Mouse (Mus musculus) heart, postnatal 25 days (tissue): ENCODE results near the gene Shisa3. TPM values are rescaled to one million over a fixed set of nuclear protein-coding genes. Genes with fewer than 3 reads are reported as not detected.

Experiments used
- DNase-seq: peaks from one replicate; pipeline ENCODE4 v3.0.0; 2022; ENCODE audit warnings: low spot score
- intact Hi-C: fragments of 180-260 bp; cut with DNase I; formaldehyde crosslinking; loops from one replicate; pipeline ENCODE4 v1.15.1; 2025
- total RNA-seq, 2 experiments: library from RNA; stranded (reverse); gene quantifications; 2 replicates each; pipeline ENCODE4 v1.2.3; 2021

The Shisa3 gene
- total RNA-seq, 2 experiments from 2014 or later = 0.64 to 1.0 TPM

- intact Hi-C loops = no loop called here
- no peak for DNase-seq
Observed at GRCm38 (mm10) chr5:67631261-67631660, 23.6 kb downstream of the Shisa3 start.

DNA sequence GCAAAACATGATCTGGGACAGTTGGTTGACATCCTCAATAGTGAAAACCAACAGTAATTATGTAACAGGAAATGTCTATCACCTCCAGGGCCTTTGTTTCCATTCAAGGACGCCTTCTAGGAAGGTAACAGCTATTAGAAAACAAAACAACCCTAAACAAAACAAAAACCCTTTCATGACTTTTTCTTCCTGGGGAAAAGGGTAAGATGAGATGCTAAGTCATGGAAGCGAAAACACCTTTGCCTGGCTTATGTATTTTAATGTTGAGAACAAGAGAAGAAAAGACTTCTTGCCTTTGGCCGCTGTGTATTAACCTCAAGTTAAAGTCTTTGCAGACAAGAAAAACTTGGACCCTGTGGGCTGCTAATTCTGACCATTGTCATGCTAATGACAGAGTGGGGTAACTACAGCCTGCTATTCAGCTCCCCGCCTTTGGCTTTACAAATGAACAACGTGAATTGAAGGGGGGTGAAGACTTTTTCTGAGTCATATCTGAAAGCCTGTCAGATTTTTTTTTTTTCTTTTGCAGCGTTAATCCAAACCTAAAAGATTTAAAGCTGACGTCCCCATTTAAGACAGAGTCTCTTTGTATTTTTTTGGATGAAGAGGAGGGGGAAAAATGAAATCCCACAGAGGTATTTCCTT lies 25.6 kb downstream of the Shisa3 start:
- intact Hi-C loops = no loop called here
- DNase-seq = no peak

- DNase-seq = no peak
- intact Hi-C loops = no loop called here
Observed at GRCm38 (mm10) chr5:67633831-67634268, 26.2 kb downstream of the Shisa3 start.

DNA sequence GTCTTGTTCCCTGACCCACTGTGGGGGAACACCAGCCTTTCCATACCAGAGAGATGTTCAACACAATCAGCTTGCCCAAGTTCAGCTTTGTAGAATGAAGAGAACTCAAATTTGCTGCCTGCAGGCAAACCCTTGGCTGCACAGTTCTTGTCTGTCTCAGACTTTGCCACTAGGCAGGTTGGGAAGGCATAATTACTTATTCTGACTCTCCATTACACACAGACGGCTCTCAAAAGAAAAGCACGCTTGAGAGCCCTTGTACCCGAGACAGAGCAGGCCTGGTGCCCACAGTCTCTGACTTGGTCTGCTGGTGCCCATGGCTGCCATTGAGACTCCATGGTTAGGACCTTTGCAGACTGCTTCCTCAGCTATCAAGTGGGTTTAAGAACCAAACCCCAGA lies 26.7 kb downstream of the Shisa3 start:
- DNase-seq = no peak
- intact Hi-C loops = no loop called here

DNA sequence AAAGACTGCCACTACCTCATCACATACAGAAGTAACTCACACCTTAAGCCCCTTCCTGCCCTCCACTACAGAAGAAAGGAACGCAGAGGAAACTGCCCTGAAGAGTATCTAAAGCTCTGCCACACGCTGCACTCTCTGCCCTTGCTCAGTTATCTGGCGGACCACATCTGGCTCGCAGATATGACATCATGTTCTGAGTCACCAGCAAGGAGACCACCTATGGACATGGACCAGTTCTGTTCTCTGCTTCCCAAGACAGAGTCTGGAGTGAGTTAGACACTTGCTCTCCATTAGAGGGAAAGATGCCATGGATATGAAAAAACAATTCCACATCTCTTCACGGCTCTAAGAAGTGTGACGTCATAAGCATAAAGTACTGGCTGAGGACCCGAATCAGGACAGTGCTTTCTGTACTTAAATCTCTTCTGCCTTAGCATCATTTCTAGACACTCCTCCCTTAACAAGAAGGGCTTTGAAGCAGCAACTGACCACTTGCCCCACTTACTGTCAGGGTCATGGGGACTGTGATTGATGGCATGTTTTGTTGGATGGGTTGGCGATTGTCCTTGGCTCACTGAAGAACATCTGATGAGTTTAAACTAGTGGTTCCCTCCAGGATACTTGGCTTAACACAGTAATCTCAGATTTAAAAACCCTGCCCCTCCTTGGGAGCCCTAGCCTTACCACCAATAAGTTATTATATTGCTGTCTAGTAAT lies 33.1 kb downstream of the Shisa3 start:
- no peak for DNase-seq
- intact Hi-C loops = no loop called here

DNA sequence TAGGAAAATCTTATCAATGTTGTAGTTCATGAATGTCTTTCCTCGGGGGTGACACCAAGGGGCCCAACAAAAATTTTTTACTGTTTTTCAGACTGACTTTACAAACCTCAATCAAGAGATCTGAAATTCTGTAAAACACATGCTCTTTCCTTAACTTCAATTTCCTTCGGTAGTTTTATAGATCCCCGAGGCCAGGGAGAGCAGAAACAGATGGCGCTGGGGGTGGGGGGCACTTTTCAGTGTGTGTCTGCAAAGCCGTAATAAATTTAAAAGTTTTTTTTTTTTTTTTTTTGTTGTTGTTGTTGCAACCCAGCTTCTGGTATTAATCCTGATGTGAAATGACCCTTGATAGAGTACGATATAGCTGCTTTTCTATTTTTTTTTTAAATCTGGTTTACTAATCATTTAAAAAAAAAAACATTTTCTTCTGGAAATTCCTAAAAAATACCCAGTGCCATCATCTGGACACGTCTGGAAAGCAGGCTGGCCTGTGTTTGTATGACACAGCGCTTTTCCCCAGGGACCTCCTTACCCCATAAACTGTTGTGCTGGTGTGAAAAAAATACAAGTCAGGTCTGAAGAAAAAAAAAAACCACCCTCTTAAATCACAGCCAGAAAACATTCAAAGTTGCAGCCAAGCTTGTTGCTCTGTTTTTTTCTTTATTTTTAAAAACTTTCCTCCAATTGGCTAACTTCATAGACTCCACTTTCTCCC lies 33.9 kb downstream of the Shisa3 start:
- intact Hi-C loops = no loop called here
- no peak for DNase-seq

GRCm38 (mm10) chr5:67643537-67644255 lies 36.0 kb downstream of the Shisa3 start:
- no peak for DNase-seq
- intact Hi-C loops = no loop called here

GRCm38 (mm10) chr5:67646756-67647529 lies 39.3 kb downstream of the Shisa3 start:
- DNase-seq = no peak
- intact Hi-C loops = no loop called here

GRCm38 (mm10) chr5:67647568-67647967 lies 39.9 kb downstream of the Shisa3 start:
- no peak for DNase-seq
- intact Hi-C loops = no loop called here

- intact Hi-C loops = no loop called here
- DNase-seq = no peak
Observed at GRCm38 (mm10) chr5:67649156-67649555, 41.5 kb downstream of the Shisa3 start.

DNA sequence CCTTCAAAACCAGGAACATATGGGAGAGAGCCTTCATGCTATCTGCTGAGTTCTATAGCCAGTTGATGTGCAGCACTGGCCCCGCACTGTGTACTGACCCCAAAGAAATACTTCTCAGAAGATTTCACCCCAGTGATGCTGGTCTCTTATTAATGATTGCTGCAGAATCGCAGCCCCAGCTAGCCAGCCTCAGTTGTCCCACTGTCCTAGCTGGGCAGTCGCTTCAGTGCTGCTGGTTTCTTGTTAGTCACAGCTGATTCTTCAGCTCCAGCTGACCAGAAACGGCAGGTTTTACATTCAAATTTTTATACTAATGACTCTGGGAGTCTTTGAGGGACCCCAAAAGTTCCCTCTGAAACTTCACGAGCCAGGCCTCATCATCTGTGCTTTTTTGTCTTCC lies 42.3 kb downstream of the Shisa3 start:
- intact Hi-C loops = no loop called here
- DNase-seq = no peak

- intact Hi-C loops = no loop called here
- no peak for DNase-seq
Observed at GRCm38 (mm10) chr5:67652468-67652867, 44.8 kb downstream of the Shisa3 start.

GRCm38 (mm10) chr5:67653543-67653942 lies 45.9 kb downstream of the Shisa3 start:
- DNase-seq = no peak
- intact Hi-C loops = no loop called here

- intact Hi-C loops = no loop called here
- no peak for DNase-seq
Observed at GRCm38 (mm10) chr5:67654572-67654971, 46.9 kb downstream of the Shisa3 start.

DNA sequence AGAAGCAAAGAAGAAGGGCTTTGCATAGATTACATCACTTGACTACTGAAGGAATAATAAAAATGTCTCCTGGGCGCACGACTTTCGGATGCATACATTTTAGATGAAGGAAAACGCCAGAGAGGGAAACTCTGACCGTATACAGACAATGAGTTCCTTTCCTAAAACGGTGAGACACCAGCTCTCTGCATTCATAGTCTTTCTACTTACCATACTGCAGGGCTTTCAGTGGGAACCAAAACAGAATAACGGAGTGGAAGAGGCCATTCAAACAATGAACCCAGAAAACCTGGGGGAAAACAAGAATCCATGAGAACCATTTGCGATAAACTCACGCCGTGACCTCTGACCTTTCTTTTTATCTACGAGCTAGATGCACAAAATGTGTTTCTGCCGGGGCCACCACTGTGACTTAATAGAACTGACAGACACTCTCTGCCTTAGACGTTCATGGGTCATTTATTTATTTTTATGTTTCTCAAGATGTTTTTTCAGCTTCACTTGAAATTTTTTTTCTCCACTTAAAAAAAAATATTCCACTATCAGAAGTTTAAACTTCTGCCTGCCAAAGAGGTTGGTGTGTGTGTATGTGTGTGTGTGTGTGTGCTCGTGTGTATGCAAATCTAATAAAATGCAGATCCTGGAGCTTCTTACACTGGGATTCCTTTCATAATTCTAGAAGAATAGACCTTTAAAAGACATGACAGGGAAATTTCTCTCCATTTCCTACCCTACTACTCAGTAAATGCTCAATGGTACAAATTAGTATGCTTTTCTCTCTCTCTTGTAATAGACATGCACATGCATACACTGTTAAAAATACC lies 48.2 kb downstream of the Shisa3 start:
- no peak for DNase-seq
- intact Hi-C loops = no loop called here

DNA sequence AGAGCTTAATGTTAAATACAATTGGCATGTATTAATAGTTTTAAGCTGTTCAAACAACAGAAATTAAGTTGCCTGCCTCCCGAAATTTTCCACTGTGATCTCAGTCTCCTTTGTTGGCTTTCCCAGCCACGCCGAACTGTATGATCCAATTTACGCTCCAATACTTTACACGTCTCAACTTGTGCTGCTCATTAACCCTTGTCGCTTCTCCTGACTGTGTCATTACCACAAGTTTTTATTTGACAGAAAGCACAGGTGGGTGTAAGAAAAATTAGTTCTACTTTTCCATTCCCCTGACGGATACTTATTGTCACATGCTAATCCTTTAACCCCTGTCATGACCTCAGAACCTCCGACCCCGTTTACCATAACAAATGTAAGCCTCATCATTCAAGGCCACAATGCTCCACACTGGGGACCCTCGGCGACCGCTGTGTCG lies 49.2 kb downstream of the Shisa3 start:
- no peak for DNase-seq
- intact Hi-C loops = no loop called here

DNA sequence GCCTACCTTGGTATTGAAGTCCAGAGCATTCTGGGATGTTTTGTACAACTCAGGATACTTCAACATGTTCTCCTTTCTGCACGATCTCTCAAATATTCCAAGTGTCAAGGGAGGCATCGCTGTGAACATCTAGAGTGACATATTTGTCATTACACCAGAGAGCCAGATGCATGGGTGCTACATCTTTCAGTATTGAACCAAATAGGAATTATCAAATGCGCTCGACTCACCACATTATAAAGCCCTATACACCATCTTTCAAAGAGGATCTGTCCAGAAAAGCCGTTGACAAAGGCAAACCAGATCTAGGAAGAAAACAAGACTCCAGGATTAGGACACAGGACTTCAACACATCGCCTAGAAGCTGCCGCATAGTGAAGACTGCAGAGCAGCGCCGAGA lies 52.2 kb downstream of the Shisa3 start:
- intact Hi-C loops = no loop called here
- DNase-seq = no peak

GRCm38 (mm10) chr5:67662715-67663114 lies 55.0 kb downstream of the Shisa3 start:
- no peak for DNase-seq
- intact Hi-C loops = no loop called here

DNA sequence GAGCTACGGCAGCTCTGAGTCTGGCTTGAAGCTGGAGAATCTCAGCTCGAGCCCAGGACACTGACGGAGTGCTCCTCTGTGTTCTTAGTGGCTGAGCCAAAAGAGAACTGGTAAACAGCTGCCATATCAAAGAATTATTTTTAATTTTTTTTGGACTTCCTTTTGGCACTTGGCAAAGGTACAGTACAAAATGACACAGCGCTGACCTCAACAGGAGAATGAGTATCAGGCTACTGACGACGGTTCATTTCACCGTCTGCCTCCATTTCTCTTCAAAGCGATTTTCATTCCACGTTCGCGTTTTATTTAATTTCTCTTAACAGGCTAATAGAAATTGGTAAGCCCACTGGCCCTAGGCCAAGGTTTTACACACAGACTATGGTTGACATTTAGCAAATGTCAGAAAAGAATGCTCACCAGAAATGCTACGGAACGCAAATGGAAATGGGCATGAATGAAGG lies 61.8 kb downstream of the Shisa3 start:
- intact Hi-C loops = no loop called here
- no peak for DNase-seq
